Mouse (Mus musculus): ENCODE measurements at regions not wholly inside any gene's neighbourhood (a gene's known extent, or its start where the extent isn't known, plus 50 kb on each side); places are given as distances from the start of the nearest gene placed in this dataset.
A peak's percentile ranks its signal among the peaks of the same experiment; 100 is the strongest.
"Not testable (repeated sequence)": the region's sequence is repeated elsewhere in the genome, so short reads cannot be mapped to it uniquely, and the experiment has no call there.

DNA sequence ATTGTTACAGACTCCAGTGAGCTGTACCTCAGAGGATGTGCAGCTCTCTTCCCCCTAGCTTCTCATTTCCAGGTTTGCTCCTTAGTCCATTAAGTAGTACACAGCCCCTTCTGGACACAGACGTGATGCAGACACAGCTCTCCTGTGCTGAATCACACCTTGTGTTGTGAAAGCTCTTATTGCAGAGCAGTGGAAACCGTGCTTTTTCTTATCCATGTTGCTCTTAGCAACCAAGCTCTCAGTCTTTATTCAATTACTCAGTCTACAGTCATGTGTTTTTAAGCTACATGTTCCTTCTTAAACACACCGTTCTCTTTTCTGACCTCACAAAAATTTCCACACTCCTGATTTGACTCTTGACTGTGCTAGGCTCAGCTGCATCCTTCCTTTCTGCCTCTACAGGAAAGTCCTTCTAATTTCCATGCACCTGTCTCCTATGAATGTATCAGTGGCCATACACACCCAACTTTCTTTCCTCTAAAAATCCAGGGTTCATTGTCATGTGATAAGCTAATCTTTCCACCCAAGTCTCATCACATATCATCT lies 163.0 kb upstream of the Mettl15 start:
- DNase-seq (ENCODE audit: low spot score): peak; percentile 2
- Histone ChIP-seq H3K4me2 (replicated peaks; ENCODE audit: low read depth, low read length) (no peak overlapping the region), H3K9ac (replicated peaks; ENCODE audit: low read depth) (no peak overlapping the region), H3K27ac (ENCODE audit: low read length) (no peak overlapping the region), H3K9me3 (ENCODE audit: low read length) (no peaks in the 10 kb centered on the region), H3K4me3 (ENCODE audit: low read depth, low read length) (no peak overlapping the region), H3K36me3 (ENCODE audit: insufficient read depth, low read length) (no peaks in the 10 kb centered on the region), H3K27me3 (replicated peaks; ENCODE audit: insufficient read depth, low read length) (no peaks in the 10 kb centered on the region), H3K4me1 (ENCODE audit: insufficient read depth, low read depth, low read length) (no peaks in the 10 kb centered on the region)
- ATAC-seq: no peak
- WGBS: 59% methylated on average over 3 of the region's 3 CpGs
- TF ChIP-seq CTCF (IDR thresholded peaks at IDR 0.05): no peak
- no peak for TF ChIP-seq EP300 (IDR thresholded peaks at IDR 0.05)

DNA sequence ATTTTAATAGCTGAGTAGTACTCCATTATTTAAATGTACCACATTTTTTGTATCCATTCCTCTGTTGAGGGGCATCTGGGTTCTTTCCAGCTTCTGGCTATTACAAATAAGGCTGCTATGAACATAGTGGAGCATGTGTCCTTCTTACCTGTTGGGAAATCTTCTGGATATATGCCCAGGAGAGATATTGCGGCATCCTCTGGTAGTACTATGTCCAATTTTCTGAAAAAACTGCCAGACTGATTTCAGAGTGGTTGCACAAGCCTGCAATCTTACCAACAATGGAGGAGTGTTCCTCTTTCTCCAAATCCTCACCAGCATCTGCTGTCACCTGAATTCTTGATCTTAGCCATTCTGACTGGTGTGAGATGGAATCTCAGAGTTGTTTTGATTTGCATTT lies 181.7 kb upstream of the Mettl15 start:
- 79% methylated on average over 1 of the region's 1 CpGs for WGBS
- not testable (repeated sequence) for DNase-seq (ENCODE audit: low spot score); H3K27ac ChIP-seq (ENCODE audit: low read length); H3K27me3 ChIP-seq (replicated peaks; ENCODE audit: insufficient read depth, low read length); H3K4me2 ChIP-seq (replicated peaks; ENCODE audit: low read depth, low read length); H3K9ac ChIP-seq (replicated peaks; ENCODE audit: low read depth); H3K36me3 ChIP-seq (ENCODE audit: insufficient read depth, low read length); ATAC-seq; H3K9me3 ChIP-seq (ENCODE audit: low read length); H3K4me3 ChIP-seq (ENCODE audit: low read depth, low read length); H3K4me1 ChIP-seq (ENCODE audit: insufficient read depth, low read depth, low read length)

GRCm38 (mm10) chr2:109484306-109484705 lies 190.2 kb upstream of the Bdnf start:
- no peak overlapping the region for H3K4me3 ChIP-seq (ENCODE audit: low read depth, low read length)

GRCm38 (mm10) chr2:109487591-109487990 lies 186.9 kb upstream of the Bdnf start:
- DNase-seq (ENCODE audit: low spot score) (no peak), ATAC-seq (no peak)
- no peak overlapping the region for H3K4me2 ChIP-seq (replicated peaks; ENCODE audit: low read depth, low read length)
- 64% methylated on average over 1 of the region's 1 CpGs for WGBS
- no peaks in the 10 kb centered on the region for H3K9me3 ChIP-seq (ENCODE audit: low read length)
- no peak overlapping the region for H3K27ac ChIP-seq (ENCODE audit: low read length)
- H3K36me3 ChIP-seq (ENCODE audit: insufficient read depth, low read length): no peaks in the 10 kb centered on the region
- no peaks in the 10 kb centered on the region for H3K27me3 ChIP-seq (replicated peaks; ENCODE audit: insufficient read depth, low read length)
- no peaks in the 10 kb centered on the region for H3K4me1 ChIP-seq (ENCODE audit: insufficient read depth, low read depth, low read length)
- no peak for TF ChIP-seq EP300 (IDR thresholded peaks at IDR 0.05)
- no peak for TF ChIP-seq CTCF (IDR thresholded peaks at IDR 0.05)
- no peak overlapping the region for H3K4me3 ChIP-seq (ENCODE audit: low read depth, low read length)
- no peak overlapping the region for H3K9ac ChIP-seq (replicated peaks; ENCODE audit: low read depth)

More at GRCm38 (mm10) chr2:109484306-109484705, 190.2 kb upstream of the Bdnf start:
- H3K4me1 ChIP-seq (ENCODE audit: insufficient read depth, low read depth, low read length): no peaks in the 10 kb centered on the region
- no peak for TF ChIP-seq CTCF (IDR thresholded peaks at IDR 0.05)
- no peak overlapping the region for H3K9ac ChIP-seq (replicated peaks; ENCODE audit: low read depth)
- H3K4me2 ChIP-seq (replicated peaks; ENCODE audit: low read depth, low read length): no peak overlapping the region
- 51% methylated on average over 1 of the region's 1 CpGs for WGBS
- no peaks in the 10 kb centered on the region for H3K27me3 ChIP-seq (replicated peaks; ENCODE audit: insufficient read depth, low read length)
- DNase-seq (ENCODE audit: low spot score): no peak
- ATAC-seq: no peak
- no peaks in the 10 kb centered on the region for H3K9me3 ChIP-seq (ENCODE audit: low read length)
- no peak overlapping the region for H3K27ac ChIP-seq (ENCODE audit: low read length)
- H3K36me3 ChIP-seq (ENCODE audit: insufficient read depth, low read length): no peaks in the 10 kb centered on the region

- no peak overlapping the region for H3K4me2 ChIP-seq (replicated peaks; ENCODE audit: low read depth, low read length)
- WGBS: 48% methylated on average over 5 of the region's 5 CpGs
- no peak for TF ChIP-seq EP300 (IDR thresholded peaks at IDR 0.05)
- TF ChIP-seq CTCF (IDR thresholded peaks at IDR 0.05): no peak
- H3K27ac ChIP-seq (ENCODE audit: low read length): no peak overlapping the region
- H3K9me3 ChIP-seq (ENCODE audit: low read length): no peaks in the 10 kb centered on the region
- ATAC-seq: no peak
- H3K27me3 ChIP-seq (replicated peaks; ENCODE audit: insufficient read depth, low read length): no peaks in the 10 kb centered on the region
- H3K4me1 ChIP-seq (ENCODE audit: insufficient read depth, low read depth, low read length): no peaks in the 10 kb centered on the region
- H3K9ac ChIP-seq (replicated peaks; ENCODE audit: low read depth): no peak overlapping the region
- no peaks in the 10 kb centered on the region for H3K36me3 ChIP-seq (ENCODE audit: insufficient read depth, low read length)
- DNase-seq (ENCODE audit: low spot score): no peak
- no peak overlapping the region for H3K4me3 ChIP-seq (ENCODE audit: low read depth, low read length)
Observed at GRCm38 (mm10) chr2:109502186-109502585, 172.3 kb upstream of the Bdnf start.

GRCm38 (mm10) chr2:109504906-109505305 lies 169.6 kb upstream of the Bdnf start:
- Histone ChIP-seq H3K9ac (replicated peaks; ENCODE audit: low read depth) (no peak overlapping the region), H3K4me3 (ENCODE audit: low read depth, low read length) (no peak overlapping the region), H3K36me3 (ENCODE audit: insufficient read depth, low read length) (no peaks in the 10 kb centered on the region), H3K4me2 (replicated peaks; ENCODE audit: low read depth, low read length) (no peak overlapping the region), H3K9me3 (ENCODE audit: low read length) (no peaks in the 10 kb centered on the region), H3K27me3 (replicated peaks; ENCODE audit: insufficient read depth, low read length) (no peaks in the 10 kb centered on the region), H3K4me1 (ENCODE audit: insufficient read depth, low read depth, low read length) (no peaks in the 10 kb centered on the region), H3K27ac (ENCODE audit: low read length) (no peak overlapping the region)
- TF ChIP-seq CTCF (IDR thresholded peaks at IDR 0.05): no peak
- no peak for TF ChIP-seq EP300 (IDR thresholded peaks at IDR 0.05)
- no peak for DNase-seq (ENCODE audit: low spot score)
- ATAC-seq: no peak
- WGBS: 54% methylated on average over 6 of the region's 6 CpGs
